Mouse (Mus musculus) kidney, adult 2 months (tissue): ENCODE measurements at regions not wholly inside any gene's neighbourhood (a gene's known extent, or its start where the extent isn't known, plus 50 kb on each side); places are given as distances from the start of the nearest gene placed in this dataset.

ENCODE experiments used
- CTCF ChIP-seq: fragments of 200-500 bp; conservative IDR thresholded peaks from 2 replicates; pipeline ENCODE4 v1.5.1; 2011; ENCODE audit warnings: low read depth, mild to moderate bottlenecking, control low read depth, low read length, moderate library complexity, mixed read lengths; ENCODE audit not compliant: insufficient read depth, insufficient read length
- POLR2A ChIP-seq: fragments of 200-500 bp; IDR thresholded peaks from one replicate; pipeline ENCODE4 v1.6.1; 2011; ENCODE audit warnings: low read depth, low read length, control low read depth

GRCm38 (mm10) chr2:55822726-55823125, 387.0 kb downstream of the Kcnj3 start:
- TF ChIP-seq POLR2A (no peak), CTCF (no peak)
